Mouse (Mus musculus) lung, adult 2 months (tissue): Measurements from ENCODE around the gene Rpl7a. TPM values are rescaled to one million over a fixed set of nuclear protein-coding genes. Genes with fewer than 3 reads are reported as not detected.

Experiments
- DNase-seq: peaks from one replicate; pipeline ENCODE4 v3.0.0; 2022
- H3K4me1 ChIP-seq: fragments of 200-500 bp; 2 replicates; pipeline ENCODE4 v1.6.1; 2011; ENCODE audit warnings: low read length; ENCODE audit not compliant: control insufficient read depth, insufficient read depth
- H3K4me3 ChIP-seq: fragments of 200-500 bp; replicated peaks from 2 replicates; pipeline ENCODE3; 2011; ENCODE audit warnings: low read depth, mild to moderate bottlenecking, control low read depth, low read length; ENCODE audit errors: extremely low read depth
- CTCF ChIP-seq: fragments of 200-500 bp; IDR thresholded peaks from 2 replicates; pipeline ENCODE4 v1.5.1; 2011; ENCODE audit warnings: mild to moderate bottlenecking, low read length, control low read depth; ENCODE audit not compliant: insufficient read depth
- POLR2A ChIP-seq: fragments of 200-500 bp; IDR thresholded peaks from 2 replicates; pipeline ENCODE4 v1.6.1; 2011; ENCODE audit warnings: low read depth, mild to moderate bottlenecking, control low read depth, low read length, borderline replicate concordance; ENCODE audit errors: extremely low read depth
- WGBS: fragments of 180-500 bp; shearing (Covaris S2); methylation state at CpG from one replicate; pipeline ENCODE4 v1.1.7; 2018; 5-methylcytosine and 5-hydroxymethylcytosine counted together
- polyA plus RNA-seq: library from polyadenylated mRNA; depleted of rRNA; stranded (reverse); fragments of >200 nt; gene quantifications from 2 replicates; pipeline ENCODE4 v1.2.3, GENCODE M21; 2012

Gene Rpl7a
- polyA plus RNA-seq, 1 experiment: 458 TPM

DNA sequence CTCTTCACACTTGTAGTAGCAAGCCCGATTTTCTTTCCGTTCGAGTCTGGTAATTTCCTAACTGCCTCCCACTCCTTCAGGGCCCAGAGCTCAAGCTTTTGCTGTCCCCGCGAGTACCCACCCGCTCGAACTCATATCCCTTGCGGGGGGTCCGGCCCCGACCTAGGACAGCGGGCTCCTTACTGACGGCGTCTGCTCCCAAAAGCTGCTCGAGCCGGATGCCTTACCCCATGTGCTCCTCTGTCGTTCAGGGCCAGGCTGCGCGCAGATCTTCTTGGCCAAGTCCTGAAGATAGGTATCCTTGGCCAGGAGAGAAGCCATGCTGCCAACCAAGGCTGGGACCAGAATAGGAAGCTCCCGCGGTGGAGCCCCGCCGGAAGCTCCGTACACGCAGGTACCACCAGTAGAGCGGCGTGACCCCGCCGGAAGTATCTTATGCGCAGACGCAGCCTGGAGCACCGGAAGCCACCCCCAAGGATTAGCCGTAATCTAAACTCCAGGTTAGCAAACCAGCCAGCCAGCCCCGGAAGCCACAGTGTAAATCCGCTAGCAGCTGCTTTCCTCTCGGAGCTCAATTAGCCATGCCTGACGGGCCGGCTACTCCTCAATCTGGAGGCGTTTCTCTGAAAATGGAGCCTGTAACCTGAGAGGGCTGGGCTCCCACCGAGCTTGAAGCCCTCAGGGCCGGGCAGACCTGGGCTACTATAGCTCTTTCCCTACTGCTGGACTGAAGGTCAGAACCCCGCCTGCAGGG is 7.9 kb upstream of the Rpl7a start, which contains the start of gene Surf6:
Gene Surf6 (minus strand): TSS at position 413 of the 754 bp plus-strand sequence.
- WGBS: under 1% methylated on average over 41 of the region's 41 CpGs
- H3K4me3 ChIP-seq: peak within 1 kb of the TSS; percentile 82
- TF ChIP-seq POLR2A (0 out of 2 replicates have a peak, but pooled peaks have one; percentile 49), CTCF (no peak)
- peaks cover 11% of the 10 kb centered on the region for H3K4me1 ChIP-seq
- DNase-seq: peak; percentile 91

DNA sequence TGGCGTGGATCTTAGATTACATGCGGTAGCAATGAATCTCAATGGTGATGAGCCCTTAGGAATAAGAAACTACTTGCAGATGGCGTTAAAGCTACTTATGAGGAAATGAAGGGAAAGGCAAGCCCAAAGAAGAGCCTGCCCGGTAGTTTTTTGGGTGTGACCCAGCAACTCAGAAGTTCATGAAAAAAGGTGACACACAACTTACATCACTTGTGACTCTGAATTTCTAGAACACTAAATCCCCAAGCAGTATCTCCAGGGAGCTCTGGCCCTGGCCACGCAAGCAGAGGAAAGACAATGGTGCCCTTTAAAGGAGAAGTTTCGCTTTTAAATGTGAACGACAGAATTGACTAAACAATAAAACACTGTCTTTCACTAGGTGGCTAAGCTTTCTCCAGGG is 7.3 kb upstream of the Rpl7a start:
- no peak for DNase-seq
- TF ChIP-seq CTCF (no peak), POLR2A (no peak)
- Histone ChIP-seq H3K4me1 (peaks cover 15% of the 10 kb centered on the region), H3K4me3 (peak overlapping the region; percentile 82)
- WGBS: 4% methylated on average over 7 of the region's 7 CpGs

DNA sequence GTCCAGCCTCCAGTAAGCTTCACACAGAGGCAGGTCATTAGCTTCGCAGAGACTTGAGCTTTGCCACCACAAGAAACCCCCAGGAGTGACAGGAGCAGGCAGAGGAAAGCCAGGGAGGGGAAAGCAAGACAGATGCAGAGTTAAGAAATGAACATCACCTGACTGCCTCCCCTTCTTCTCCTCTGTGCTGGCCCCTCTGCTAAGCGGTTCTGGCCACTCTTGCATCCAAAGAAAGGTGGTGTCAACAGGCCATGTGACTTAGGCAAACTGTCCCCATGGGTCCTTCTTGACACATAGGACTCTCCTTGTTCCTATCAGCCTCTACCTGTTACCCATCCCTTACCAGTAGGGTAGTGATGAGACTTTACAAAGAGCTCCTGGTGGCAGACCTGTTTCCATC is 4.6 kb upstream of the Rpl7a start:
- 91% methylated on average over 2 of the region's 2 CpGs for WGBS
- DNase-seq: no peak
- H3K4me1 ChIP-seq: peaks cover 18% of the 10 kb centered on the region
- no peak overlapping the region for H3K4me3 ChIP-seq
- TF ChIP-seq POLR2A: no peak
- no peak for TF ChIP-seq CTCF

DNA sequence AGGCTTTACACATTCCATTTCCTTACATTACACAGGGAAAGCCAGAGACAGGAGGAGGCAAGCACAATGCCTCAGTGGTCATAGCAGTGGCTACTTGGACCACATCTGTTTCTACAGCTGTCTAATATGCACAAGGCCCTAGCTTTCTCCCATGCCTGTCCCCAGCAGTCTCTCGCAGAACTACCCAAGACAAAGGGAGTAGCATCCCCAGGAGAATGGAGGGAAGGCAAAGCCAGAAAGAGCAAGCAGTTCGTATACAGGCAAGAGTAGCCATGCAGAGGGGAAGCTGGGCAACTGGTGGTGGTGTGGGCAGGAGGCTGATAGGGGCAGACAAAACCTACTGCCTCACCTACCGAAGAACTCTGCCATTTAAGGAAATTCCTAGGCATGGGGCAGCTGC is 4.1 kb upstream of the Rpl7a start:
- H3K4me1 ChIP-seq: peaks cover 20% of the 10 kb centered on the region

GRCm38 (mm10) chr2:26907109-26907508 is 3.5 kb upstream of the Rpl7a start:
- DNase-seq: peak; percentile 37

More for the DNA sequence above, 4.1 kb upstream of the Rpl7a start:
- H3K4me3 ChIP-seq: no peak overlapping the region
- TF ChIP-seq POLR2A: no peak
- no peak for TF ChIP-seq CTCF
- DNase-seq: no peak
- 97% methylated on average over 3 of the region's 3 CpGs for WGBS

GRCm38 (mm10) chr2:26908710-26909386 is 1.7 kb upstream of the Rpl7a start:
- WGBS: 62% methylated on average over 18 of the region's 18 CpGs
- H3K4me1 ChIP-seq: peaks cover 12% of the 10 kb centered on the region
- TF ChIP-seq CTCF (no peak), POLR2A (no peak)
- DNase-seq: no peak
- H3K4me3 ChIP-seq: no peak overlapping the region

More at GRCm38 (mm10) chr2:26907109-26907508, 3.5 kb upstream of the Rpl7a start:
- 22% methylated on average over 4 of the region's 4 CpGs for WGBS
- peaks cover 18% of the 10 kb centered on the region for H3K4me1 ChIP-seq
- TF ChIP-seq CTCF (peak; percentile 82), POLR2A (no peak)
- no peak overlapping the region for H3K4me3 ChIP-seq

GRCm38 (mm10) chr2:26909387-26909784 is 1.2 kb upstream of the Rpl7a start:
- Histone ChIP-seq H3K4me1 (peaks cover 12% of the 10 kb centered on the region), H3K4me3 (no peak overlapping the region)
- TF ChIP-seq CTCF: no peak
- TF ChIP-seq POLR2A: no peak
- DNase-seq: no peak

DNA sequence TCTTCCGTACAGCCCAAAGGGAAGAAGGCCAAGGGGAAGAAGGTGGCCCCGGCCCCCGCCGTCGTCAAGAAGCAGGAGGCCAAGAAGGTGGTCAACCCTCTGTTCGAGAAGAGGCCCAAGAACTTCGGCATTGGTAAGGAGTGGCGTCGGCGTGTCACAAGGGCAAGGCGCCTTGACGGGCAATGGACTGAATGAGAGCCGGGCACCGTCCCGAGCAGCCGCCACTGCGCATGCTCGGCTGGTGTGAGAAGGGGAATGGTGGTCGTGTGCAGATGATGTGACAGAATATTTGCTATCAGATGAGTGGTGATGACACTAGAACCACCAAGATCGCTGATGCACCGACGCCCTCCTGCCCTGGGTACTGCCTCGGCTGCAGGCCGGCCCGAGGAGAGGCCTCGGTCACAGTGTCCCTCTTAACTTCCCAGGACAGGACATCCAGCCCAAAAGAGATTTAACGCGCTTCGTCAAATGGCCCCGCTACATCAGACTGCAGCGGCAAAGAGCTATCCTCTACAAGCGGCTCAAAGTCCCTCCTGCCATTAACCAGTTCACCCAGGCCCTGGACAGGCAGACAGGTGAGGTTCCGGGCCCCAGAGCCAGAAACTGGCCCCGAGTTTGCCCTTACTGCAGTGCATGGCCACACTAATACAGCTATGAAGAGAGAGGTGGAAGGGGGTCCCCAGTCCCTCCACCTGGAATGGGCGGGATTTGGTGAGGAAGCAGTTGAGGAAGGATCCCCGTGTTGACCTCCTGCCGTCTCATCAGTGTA is 616 bp downstream of the Rpl7a start:
- DNase-seq: no peak
- TF ChIP-seq POLR2A (no peak), CTCF (no peak)
- WGBS: under 1% methylated on average over 37 of the region's 37 CpGs

GRCm38 (mm10) chr2:26912253-26912770 is 1.7 kb downstream of the Rpl7a start:
- DNase-seq: no peak
- Histone ChIP-seq H3K4me3 (no peak overlapping the region), H3K4me1 (peaks cover 19% of the 10 kb centered on the region)
- WGBS: 59% methylated on average over 5 of the region's 5 CpGs
- TF ChIP-seq CTCF (no peak), POLR2A (no peak)

More for the DNA sequence above, 616 bp downstream of the Rpl7a start:
- Histone ChIP-seq H3K4me3 (peak overlapping the region; percentile 88), H3K4me1 (peaks cover 12% of the 10 kb centered on the region)
